Mouse (Mus musculus): ENCODE measurements around the gene Adh1. TPM values are rescaled to one million over a fixed set of nuclear protein-coding genes. Genes with fewer than 3 reads are reported as not detected.

The Adh1 gene
- polyA plus RNA-seq, 2 experiments: 3.8 to 8.4 TPM

DNA sequence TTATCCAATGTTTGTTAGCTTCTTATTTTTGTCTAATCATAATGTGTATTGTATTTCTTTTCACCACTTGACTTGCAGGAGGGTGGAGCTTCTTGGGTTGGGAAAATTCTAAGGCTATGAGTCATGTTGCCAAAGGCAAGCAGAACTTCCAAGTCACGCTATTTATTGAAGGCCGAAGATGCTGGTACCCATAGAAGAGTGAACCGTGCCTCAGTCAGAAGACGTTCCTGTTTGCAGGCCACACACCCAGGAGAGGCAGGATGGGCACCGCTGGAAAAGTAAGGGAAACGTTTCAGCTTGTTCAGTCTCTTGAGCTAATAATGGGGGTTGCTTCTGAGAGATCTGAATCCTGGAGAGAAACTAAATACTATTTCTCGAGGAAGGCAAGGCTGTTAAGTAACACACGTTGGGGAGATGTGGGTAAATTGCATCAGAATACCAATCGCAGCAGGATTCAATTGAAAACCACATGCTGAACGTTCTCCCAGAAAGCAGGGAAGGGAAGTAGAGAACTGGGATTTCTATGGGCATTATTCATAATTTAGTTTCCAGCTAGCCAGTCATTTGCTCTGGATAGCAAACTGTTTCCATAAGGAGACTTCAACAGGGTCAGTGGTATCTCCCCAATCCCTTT lies 43.0 kb upstream of the Adh1 start, which contains the start of gene Adh7:
Gene Adh7 (plus strand): TSS at position 130 of the 634 bp plus-strand sequence.
- no peak within 1 kb of the TSS for H3K27ac ChIP-seq
- no peak within 1 kb of the TSS for H3K4me2 ChIP-seq (ENCODE audit: low read depth)
- 60% methylated on average over 10 of the region's 10 CpGs for WGBS (ENCODE audit: insufficient replicate concordance)
- H3K9me3 ChIP-seq (ENCODE audit: control insufficient read depth, low read length): no peaks in the 10 kb centered on the region
- H3K4me1 ChIP-seq (replicated peaks; ENCODE audit: control insufficient read depth in 2 of 2, insufficient read depth in 2 of 2, low read length in 1 of 2): no peaks in the 10 kb centered on the region; a peak in 1 of 4 replicates
- ATAC-seq (ENCODE audit: insufficient read depth) (no peak), DNase-seq (ENCODE audit: low read depth in 3 of 3, low spot score in 3 of 3) (no peak)
- no peak within 1 kb of the TSS for H3K9ac ChIP-seq (replicated peaks)
- H3K36me3 ChIP-seq (replicated peaks; ENCODE audit: control insufficient read depth, insufficient read depth, low read depth): no peaks in the 10 kb centered on the region
- TF ChIP-seq CTCF (IDR thresholded peaks at IDR 0.05; ENCODE audit: low read depth) (no peak), EP300 (IDR thresholded peaks at IDR 0.05; ENCODE audit: low read depth) (no peak)
- H3K27me3 ChIP-seq (ENCODE audit: control insufficient read depth, insufficient read depth, low read length): no peaks in the 10 kb centered on the region
- H3K4me3 ChIP-seq (ENCODE audit: insufficient read depth in 1 of 2, low read depth in 2 of 2, low read length in 2 of 2): no peak within 1 kb of the TSS

DNA sequence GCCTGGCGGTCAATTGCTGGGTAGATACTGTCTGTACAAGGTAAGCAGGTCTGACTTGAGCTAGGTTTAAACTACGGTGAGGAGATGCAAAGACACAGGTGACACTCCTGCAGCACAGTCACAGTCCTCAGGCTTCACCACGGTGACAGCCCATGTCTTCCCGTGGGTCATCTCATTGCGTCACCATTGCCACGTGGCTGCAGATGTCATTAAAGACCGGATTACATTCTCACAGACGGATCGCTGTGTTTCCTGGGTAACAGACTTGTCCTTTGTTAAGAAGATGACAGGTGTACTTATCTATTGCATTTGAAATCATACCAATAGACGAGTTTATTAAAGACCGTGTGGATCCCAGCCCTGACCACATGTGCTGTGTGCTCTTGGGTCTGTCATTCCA lies 39.7 kb upstream of the Adh1 start:
- peaks cover 0 to 8% of the 10 kb centered on the region in 2 experiments; a peak in 2 of 4 replicates for H3K4me1 ChIP-seq (replicated peaks; ENCODE audit: control insufficient read depth in 2 of 2, insufficient read depth in 2 of 2, low read length in 1 of 2)
- H3K27ac ChIP-seq: no peak overlapping the region
- no peak for TF ChIP-seq EP300 (IDR thresholded peaks at IDR 0.05; ENCODE audit: low read depth)
- no peak for TF ChIP-seq CTCF (IDR thresholded peaks at IDR 0.05; ENCODE audit: low read depth)
- H3K36me3 ChIP-seq (replicated peaks; ENCODE audit: control insufficient read depth, insufficient read depth, low read depth): no peaks in the 10 kb centered on the region
- 69% methylated on average over 11 of the region's 11 CpGs for WGBS (ENCODE audit: insufficient replicate concordance)
- no peak overlapping the region for H3K4me2 ChIP-seq (ENCODE audit: low read depth)
- no peak overlapping the region for H3K4me3 ChIP-seq (ENCODE audit: insufficient read depth in 1 of 2, low read depth in 2 of 2, low read length in 2 of 2)
- ATAC-seq (ENCODE audit: insufficient read depth) (no peak), DNase-seq (ENCODE audit: low read depth in 3 of 3, low spot score in 3 of 3) (no peak)
- no peaks in the 10 kb centered on the region for H3K9me3 ChIP-seq (ENCODE audit: control insufficient read depth, low read length)
- no peak overlapping the region for H3K9ac ChIP-seq (replicated peaks)
- H3K27me3 ChIP-seq (ENCODE audit: control insufficient read depth, insufficient read depth, low read length): no peaks in the 10 kb centered on the region

DNA sequence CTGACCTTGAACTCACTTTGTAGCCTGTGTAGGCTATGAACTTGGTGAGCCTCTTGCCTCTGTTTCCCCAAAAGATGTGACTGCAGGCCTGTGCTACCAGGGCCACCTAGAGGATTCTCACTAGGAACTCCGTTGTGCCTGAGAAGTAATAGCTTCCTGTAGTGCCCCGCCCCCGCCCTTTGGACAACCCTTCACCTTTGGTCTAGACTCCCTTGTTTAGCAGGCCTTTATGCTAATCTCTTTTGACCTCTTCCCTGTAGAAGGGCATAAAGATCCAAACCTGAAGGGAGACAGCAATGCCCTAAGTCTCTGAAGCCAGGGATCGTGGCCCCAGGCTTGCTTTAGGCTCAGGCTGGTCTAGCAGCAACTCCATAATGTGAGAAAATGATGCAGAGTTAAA lies 38.3 kb upstream of the Adh1 start:
- Histone ChIP-seq H3K4me3 (ENCODE audit: insufficient read depth in 1 of 2, low read depth in 2 of 2, low read length in 2 of 2) (no peak overlapping the region), H3K4me1 (replicated peaks; ENCODE audit: control insufficient read depth in 2 of 2, insufficient read depth in 2 of 2, low read length in 1 of 2) (peaks cover 0 to 9% of the 10 kb centered on the region in 2 experiments; a peak in 2 of 4 replicates), H3K4me2 (ENCODE audit: low read depth) (no peak overlapping the region), H3K9me3 (ENCODE audit: control insufficient read depth, low read length) (no peaks in the 10 kb centered on the region), H3K27me3 (ENCODE audit: control insufficient read depth, insufficient read depth, low read length) (no peaks in the 10 kb centered on the region), H3K9ac (replicated peaks) (no peak overlapping the region), H3K36me3 (replicated peaks; ENCODE audit: control insufficient read depth, insufficient read depth, low read depth) (no peaks in the 10 kb centered on the region), H3K27ac (no peak overlapping the region)
- no peak for TF ChIP-seq CTCF (IDR thresholded peaks at IDR 0.05; ENCODE audit: low read depth)
- TF ChIP-seq EP300 (IDR thresholded peaks at IDR 0.05; ENCODE audit: low read depth): no peak
- DNase-seq (ENCODE audit: low read depth in 3 of 3, low spot score in 3 of 3) (no peak), ATAC-seq (ENCODE audit: insufficient read depth) (0 out of 2 replicates have a peak, but pooled peaks have one; percentile 19)
- WGBS (ENCODE audit: insufficient replicate concordance): 36% methylated on average over 4 of the region's 4 CpGs

DNA sequence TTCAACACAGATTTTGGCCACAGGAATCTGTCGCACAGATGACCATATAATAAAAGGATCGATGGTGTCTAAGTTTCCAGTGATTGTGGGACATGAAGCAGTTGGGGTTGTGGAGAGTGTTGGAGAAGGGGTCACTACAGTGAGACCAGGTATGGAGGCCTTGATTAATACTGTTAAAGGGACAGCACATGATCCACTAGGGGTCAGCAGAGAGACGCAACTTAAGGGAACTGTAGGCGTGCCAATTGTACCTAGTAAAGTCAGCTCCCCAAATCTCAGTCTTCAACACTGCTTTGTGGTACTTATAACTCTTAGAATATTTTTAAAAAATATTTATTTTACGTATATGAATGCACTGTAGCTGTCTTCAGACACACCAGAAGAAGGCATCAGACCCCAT lies 37.8 kb upstream of the Adh1 start:
- Histone ChIP-seq H3K9me3 (ENCODE audit: control insufficient read depth, low read length) (no peaks in the 10 kb centered on the region), H3K4me2 (ENCODE audit: low read depth) (no peak overlapping the region), H3K4me1 (replicated peaks; ENCODE audit: control insufficient read depth in 2 of 2, insufficient read depth in 2 of 2, low read length in 1 of 2) (peaks cover 0 to 9% of the 10 kb centered on the region in 2 experiments; a peak in 2 of 4 replicates), H3K27ac (no peak overlapping the region), H3K27me3 (ENCODE audit: control insufficient read depth, insufficient read depth, low read length) (no peaks in the 10 kb centered on the region), H3K9ac (replicated peaks) (no peak overlapping the region), H3K36me3 (replicated peaks; ENCODE audit: control insufficient read depth, insufficient read depth, low read depth) (no peaks in the 10 kb centered on the region), H3K4me3 (ENCODE audit: insufficient read depth in 1 of 2, low read depth in 2 of 2, low read length in 2 of 2) (no peak overlapping the region)
- 38% methylated on average over 5 of the region's 5 CpGs for WGBS (ENCODE audit: insufficient replicate concordance)
- DNase-seq (ENCODE audit: low read depth in 3 of 3, low spot score in 3 of 3): peak; percentile 24 to 37 (median 30)
- peak; percentile 55; the same call in 1 of the 2 replicates for ATAC-seq (ENCODE audit: insufficient read depth)
- TF ChIP-seq EP300 (IDR thresholded peaks at IDR 0.05; ENCODE audit: low read depth) (no peak), CTCF (IDR thresholded peaks at IDR 0.05; ENCODE audit: low read depth) (peak; percentile 62)

DNA sequence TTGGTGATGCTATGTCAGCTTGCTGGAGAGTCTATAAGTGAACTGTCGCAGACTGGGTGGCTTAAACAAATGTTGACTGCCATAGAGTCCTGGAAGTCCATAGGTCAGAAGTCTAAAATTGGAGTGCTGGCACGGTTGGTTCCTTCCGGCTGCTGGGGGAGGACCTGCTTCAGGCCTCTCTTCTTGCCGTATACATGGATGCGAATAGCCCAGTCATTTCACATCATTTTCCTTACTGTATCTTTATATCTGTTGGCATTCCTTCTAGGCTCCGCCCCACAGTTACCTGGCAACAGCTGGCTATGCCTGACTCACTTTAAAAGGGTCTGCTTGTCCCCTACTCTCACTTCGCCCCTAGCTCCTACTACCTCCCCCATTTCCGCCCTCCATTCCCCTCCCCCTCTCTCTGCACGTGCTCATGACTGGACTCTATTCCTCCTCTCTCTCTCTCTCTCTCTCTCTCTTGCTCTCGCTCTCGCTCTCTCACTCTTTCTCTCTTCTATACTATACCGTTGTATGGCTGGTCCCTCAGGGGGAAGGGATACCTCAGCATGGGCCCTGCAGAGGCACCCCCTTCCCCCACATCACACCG lies 36.3 kb upstream of the Adh1 start:
- Histone ChIP-seq H3K9ac (replicated peaks) (no peak overlapping the region), H3K9me3 (ENCODE audit: control insufficient read depth, low read length) (no peaks in the 10 kb centered on the region), H3K36me3 (replicated peaks; ENCODE audit: control insufficient read depth, insufficient read depth, low read depth) (no peaks in the 10 kb centered on the region), H3K4me1 (replicated peaks; ENCODE audit: control insufficient read depth in 2 of 2, insufficient read depth in 2 of 2, low read length in 1 of 2) (peaks cover 0 to 9% of the 10 kb centered on the region in 2 experiments; a peak in 2 of 4 replicates), H3K4me2 (ENCODE audit: low read depth) (no peak overlapping the region), H3K4me3 (ENCODE audit: insufficient read depth in 1 of 2, low read depth in 2 of 2, low read length in 2 of 2) (no peak overlapping the region), H3K27me3 (ENCODE audit: control insufficient read depth, insufficient read depth, low read length) (no peaks in the 10 kb centered on the region), H3K27ac (no peak overlapping the region)
- no peak for DNase-seq (ENCODE audit: low read depth in 3 of 3, low spot score in 3 of 3)
- TF ChIP-seq EP300 (IDR thresholded peaks at IDR 0.05; ENCODE audit: low read depth) (no peak), CTCF (IDR thresholded peaks at IDR 0.05; ENCODE audit: low read depth) (no peak)
- WGBS (ENCODE audit: insufficient replicate concordance): 69% methylated on average over 13 of the region's 13 CpGs
- 0 out of 2 replicates have a peak, but pooled peaks have one; percentile 42 for ATAC-seq (ENCODE audit: insufficient read depth)

All from liver, embryonic 14.5 days (tissue).